Mouse (Mus musculus) liver, embryonic 11.5 days (tissue): ENCODE data around the gene Snap23. TPM values are rescaled to one million over a fixed set of nuclear protein-coding genes. Genes with fewer than 3 reads are reported as not detected.
A peak's percentile ranks its signal among the peaks of the same experiment; 100 is the strongest.

Experiments
- ATAC-seq: fragments of 200-750 bp; cut with Nextera tagmentation; replicated peaks from 2 replicates; pipeline ENCODE4 v1.8.0; 2017; ENCODE audit warnings: moderate number of reproducible peaks, mild to moderate bottlenecking, moderate TSS enrichment, moderate library complexity; ENCODE audit not compliant: low FRiP score
- DNase-seq: peaks from one replicate; pipeline ENCODE4 v3.0.0-alpha.2; 2017; ENCODE audit warnings: low spot score
- H3K27ac ChIP-seq: fragments of 300-500 bp; sonication (generic); 2 replicates; pipeline ENCODE4 v1.5.1; 2014; ENCODE audit warnings: mild to moderate bottlenecking, low read depth, low read length, control low read depth
- H3K27me3 ChIP-seq: fragments of 300-500 bp; sonication (generic); replicated peaks from 2 replicates; pipeline ENCODE4 v1.6.1; 2014; ENCODE audit warnings: low read length, mixed read lengths; ENCODE audit not compliant: control insufficient read depth, insufficient read depth
- H3K36me3 ChIP-seq: fragments of 300-500 bp; sonication (generic); 2 replicates; pipeline ENCODE4 v1.6.1; 2014; ENCODE audit warnings: mild to moderate bottlenecking, low read length, moderate library complexity, mixed read lengths; ENCODE audit not compliant: control insufficient read depth, insufficient read depth
- H3K4me1 ChIP-seq: fragments of 300-500 bp; sonication (generic); replicated peaks from 2 replicates; pipeline ENCODE4 v1.6.1; 2014; ENCODE audit warnings: low read length, mixed read lengths; ENCODE audit not compliant: control insufficient read depth, insufficient read depth
- H3K4me2 ChIP-seq: fragments of 300-500 bp; sonication (generic); 2 replicates; pipeline ENCODE4 v1.6.1; 2014; ENCODE audit warnings: mild to moderate bottlenecking, control low read depth, moderate library complexity
- H3K4me3 ChIP-seq: fragments of 300-500 bp; sonication (generic); 2 replicates; pipeline ENCODE4 v1.5.1; 2014; ENCODE audit warnings: low read depth, low read length, control low read depth
- H3K9ac ChIP-seq: fragments of 300-500 bp; sonication (generic); 2 replicates; pipeline ENCODE4 v1.6.1; 2014; ENCODE audit warnings: low read depth, low read length, control low read depth
- H3K9me3 ChIP-seq: fragments of 300-500 bp; sonication (generic); 2 replicates; pipeline ENCODE4 v1.6.1; 2016; ENCODE audit warnings: low read length, inconsistent platforms, mixed read lengths; ENCODE audit not compliant: control insufficient read depth
- WGBS: fragments of 180-500 bp; shearing (Covaris S2); extraction: QIAGEN DNeasy Blood & Tissue Kit; methylation state at CpG from one replicate; pipeline ENCODE4 v1.1.7; 2014; 5-methylcytosine and 5-hydroxymethylcytosine counted together
- polyA plus RNA-seq: library from polyadenylated mRNA; unstranded; fragments of >200 nt; fragmentation: Nextera tagmentation; extraction: Ambion mirVana; gene quantifications from 2 replicates; pipeline ENCODE4 v1.2.1, GENCODE M21; 2014

Snap23 gene
- 74.2 and 76.5 TPM in 2 replicates for polyA plus RNA-seq

GRCm38 (mm10) chr2:120566886-120567797 is at the start of gene Snap23:
TSS of gene Snap23 (plus strand) at chr2:120567671.
- peak; percentile 87 for ATAC-seq
- DNase-seq = peak; percentile 89
- Histone ChIP-seq H3K27me3 (no peaks in the 10 kb centered on the region), H3K36me3 (no peaks in the 10 kb centered on the region), H3K4me3 (peak within 1 kb of the TSS; percentile 65), H3K9ac (peak within 1 kb of the TSS; percentile 73), H3K4me2 (peak within 1 kb of the TSS; percentile 77), H3K27ac (peak within 1 kb of the TSS; percentile 79), H3K9me3 (no peaks in the 10 kb centered on the region), H3K4me1 (peaks cover 18% of the 10 kb centered on the region)
- 2% methylated on average over 42 of the region's 42 CpGs for WGBS

GRCm38 (mm10) chr2:120518547-120519210 is 48.8 kb upstream of the Snap23 start:
- no peak for ATAC-seq
- no peak overlapping the region for H3K27ac ChIP-seq
- no peak overlapping the region for H3K4me3 ChIP-seq
- H3K4me2 ChIP-seq = no peak overlapping the region
- H3K4me1 ChIP-seq = no peaks in the 10 kb centered on the region
- no peaks in the 10 kb centered on the region for H3K27me3 ChIP-seq
- 89% methylated on average over 5 of the region's 5 CpGs for WGBS
- H3K36me3 ChIP-seq = peaks cover 54% of the 10 kb centered on the region
- H3K9ac ChIP-seq = no peak overlapping the region
- no peak for DNase-seq
- H3K9me3 ChIP-seq = no peaks in the 10 kb centered on the region

GRCm38 (mm10) chr2:120526771-120527170 is 40.7 kb upstream of the Snap23 start:
- H3K9me3 ChIP-seq = no peaks in the 10 kb centered on the region
- no peak overlapping the region for H3K27ac ChIP-seq
- ATAC-seq = no peak
- H3K9ac ChIP-seq = no peak overlapping the region
- 87% methylated on average over 5 of the region's 5 CpGs for WGBS
- H3K4me3 ChIP-seq = no peak overlapping the region
- H3K27me3 ChIP-seq = no peaks in the 10 kb centered on the region
- no peak for DNase-seq
- H3K4me1 ChIP-seq = peaks cover 4% of the 10 kb centered on the region; the same call in 1 of the 2 replicates
- no peak overlapping the region for H3K4me2 ChIP-seq
- peaks cover 46% of the 10 kb centered on the region for H3K36me3 ChIP-seq

- Histone ChIP-seq H3K27ac (no peak overlapping the region), H3K4me1 (peaks cover 4% of the 10 kb centered on the region; the same call in 1 of the 2 replicates), H3K9ac (no peak overlapping the region), H3K36me3 (peaks cover 45% of the 10 kb centered on the region), H3K4me3 (no peak overlapping the region), H3K9me3 (no peaks in the 10 kb centered on the region), H3K4me2 (no peak overlapping the region), H3K27me3 (no peaks in the 10 kb centered on the region)
- ATAC-seq = no peak
- no peak for DNase-seq
Measured at GRCm38 (mm10) chr2:120529531-120529930, 37.9 kb upstream of the Snap23 start.

GRCm38 (mm10) chr2:120531223-120531622 is 36.2 kb upstream of the Snap23 start:
- H3K4me3 ChIP-seq = no peak overlapping the region
- no peak overlapping the region for H3K4me2 ChIP-seq
- no peaks in the 10 kb centered on the region for H3K27me3 ChIP-seq
- H3K9me3 ChIP-seq = no peaks in the 10 kb centered on the region
- peaks cover 4% of the 10 kb centered on the region; the same call in 1 of the 2 replicates for H3K4me1 ChIP-seq
- DNase-seq = no peak
- WGBS = 81% methylated on average over 4 of the region's 4 CpGs
- H3K36me3 ChIP-seq = peaks cover 49% of the 10 kb centered on the region
- no peak overlapping the region for H3K27ac ChIP-seq
- H3K9ac ChIP-seq = no peak overlapping the region
- no peak for ATAC-seq

GRCm38 (mm10) chr2:120539333-120539732 is 28.1 kb upstream of the Snap23 start:
- 76% methylated on average over 3 of the region's 3 CpGs for WGBS
- Histone ChIP-seq H3K4me3 (no peak overlapping the region), H3K4me2 (no peak overlapping the region), H3K27ac (no peak overlapping the region), H3K27me3 (no peaks in the 10 kb centered on the region), H3K9me3 (no peaks in the 10 kb centered on the region), H3K36me3 (peaks cover 18% of the 10 kb centered on the region), H3K4me1 (no peaks in the 10 kb centered on the region), H3K9ac (no peak overlapping the region)
- no peak for ATAC-seq
- DNase-seq = no peak

- H3K27ac ChIP-seq = no peak overlapping the region
- DNase-seq (no peak), ATAC-seq (no peak)
Measured at GRCm38 (mm10) chr2:120539778-120540208, 27.7 kb upstream of the Snap23 start.

GRCm38 (mm10) chr2:120544732-120545131 is 22.7 kb upstream of the Snap23 start:
- H3K9me3 ChIP-seq = no peaks in the 10 kb centered on the region
- no peak for ATAC-seq
- WGBS = 58% methylated on average over 2 of the region's 2 CpGs
- H3K4me2 ChIP-seq = no peak overlapping the region
- no peak overlapping the region for H3K9ac ChIP-seq
- no peaks in the 10 kb centered on the region for H3K27me3 ChIP-seq
- peaks cover 17% of the 10 kb centered on the region; the same call in 1 of the 2 replicates for H3K36me3 ChIP-seq
- no peaks in the 10 kb centered on the region for H3K4me1 ChIP-seq
- no peak overlapping the region for H3K27ac ChIP-seq
- DNase-seq = no peak
- H3K4me3 ChIP-seq = no peak overlapping the region

More at GRCm38 (mm10) chr2:120539778-120540208, 27.7 kb upstream of the Snap23 start:
- no peaks in the 10 kb centered on the region for H3K4me1 ChIP-seq
- 59% methylated on average over 1 of the region's 1 CpGs for WGBS
- H3K4me2 ChIP-seq = no peak overlapping the region
- H3K27me3 ChIP-seq = no peaks in the 10 kb centered on the region
- H3K4me3 ChIP-seq = no peak overlapping the region
- H3K9me3 ChIP-seq = no peaks in the 10 kb centered on the region
- no peak overlapping the region for H3K9ac ChIP-seq
- H3K36me3 ChIP-seq = peaks cover 14% of the 10 kb centered on the region
